Mouse (Mus musculus): ENCODE data around the gene Tinf2.

DNA sequence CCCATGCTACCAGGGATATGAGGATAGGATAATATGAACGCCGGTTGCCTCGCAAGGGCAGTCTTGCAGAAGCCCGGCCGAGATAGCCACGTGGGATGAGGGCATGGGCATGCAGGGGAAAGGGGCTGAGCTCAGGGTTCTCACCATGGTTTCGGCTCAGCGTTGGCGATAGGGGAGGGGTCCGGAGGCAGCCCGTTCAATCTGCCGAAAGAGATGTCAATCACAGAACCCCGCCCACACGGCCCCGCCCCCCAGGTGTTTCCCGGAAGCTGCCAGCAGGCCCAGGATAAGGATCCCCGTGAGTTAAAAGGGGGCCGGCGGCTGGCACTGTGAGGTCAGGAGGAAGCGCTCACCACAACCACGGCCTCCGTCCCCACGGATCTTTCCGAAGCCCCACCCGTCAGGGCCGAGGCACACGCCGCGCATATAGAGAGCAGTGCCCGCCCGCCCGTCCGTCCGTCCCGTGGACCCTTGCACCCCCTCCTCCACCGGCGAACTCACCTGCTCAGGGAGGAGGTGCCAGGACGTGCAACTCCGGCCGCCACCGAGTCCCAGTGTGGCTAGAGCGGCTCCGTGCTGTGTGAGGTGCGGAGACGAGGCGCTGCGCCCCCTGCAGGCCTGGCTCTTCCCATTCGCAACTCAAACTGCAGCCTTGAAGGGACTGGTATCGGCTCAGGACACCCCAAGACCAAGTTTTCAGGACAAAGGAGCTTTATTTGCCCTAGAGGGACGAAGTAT, 40.2 kb upstream of the Tinf2 start, which contains the start of gene Rabggta:
- TF ChIP-seq POLR2A (IDR thresholded peaks at IDR 0.05; ENCODE audit: extremely low read depth, insufficient read depth, low read length), result peak; percentile 46; the same call in 1 of the 2 replicates
- TF ChIP-seq CTCF (IDR thresholded peaks at IDR 0.05; ENCODE audit: extremely low read depth, insufficient read depth, low read length), result peak; percentile 81
